Mouse (Mus musculus) cortical plate, adult 2 months (tissue): ENCODE measurements at regions not wholly inside any gene's neighbourhood (a gene's known extent, or its start where the extent isn't known, plus 50 kb on each side); places are given as distances from the start of the nearest gene placed in this dataset.

Experiments used
- CTCF ChIP-seq: fragments of 200-500 bp; IDR thresholded peaks from 2 replicates; pipeline ENCODE4 v1.5.1; 2011; ENCODE audit warnings: mild to moderate bottlenecking, control low read depth, low read length; ENCODE audit not compliant: insufficient read depth; ENCODE audit errors: extremely low read depth
- POLR2A ChIP-seq: fragments of 200-500 bp; IDR thresholded peaks from 2 replicates; pipeline ENCODE4 v1.6.1; 2011; ENCODE audit warnings: mild to moderate bottlenecking, low read length, control low read depth; ENCODE audit not compliant: insufficient read depth; ENCODE audit errors: extremely low read depth

DNA sequence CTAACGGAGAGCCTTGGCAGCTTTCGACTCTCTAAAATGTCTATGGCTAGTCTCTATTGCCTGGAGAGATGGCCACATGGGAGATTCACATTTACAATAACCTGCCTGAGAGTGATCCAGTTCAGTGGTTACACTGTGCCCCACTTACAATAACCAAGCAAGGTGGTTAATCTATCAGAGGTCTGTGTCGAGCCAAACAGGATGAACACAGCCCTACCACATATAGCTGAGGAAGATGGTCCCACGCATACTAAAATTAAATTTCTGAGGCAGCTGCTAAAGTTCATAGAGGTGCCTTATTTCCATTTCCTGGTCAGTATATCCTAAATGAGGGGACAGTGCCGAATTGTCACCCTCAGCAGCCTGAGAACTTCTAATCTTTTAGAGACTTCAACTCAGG is 56.3 kb upstream of the Chd2 start:
- TF ChIP-seq CTCF = no peak
- no peak for TF ChIP-seq POLR2A
